Mouse (Mus musculus) liver, postnatal 0 days (tissue): ENCODE data around the gene Ascl1. TPM values are rescaled to one million over a fixed set of nuclear protein-coding genes. Genes with fewer than 3 reads are reported as not detected.

ENCODE experiments used
- ATAC-seq: fragments of 200-750 bp; cut with Nextera tagmentation; 2 replicates; pipeline ENCODE4 v1.8.0; 2017; ENCODE audit warnings: mild to moderate bottlenecking, moderate library complexity
- DNase-seq: peaks from one replicate; pipeline ENCODE4 v3.0.0-alpha.2; 2016
- H3K27ac ChIP-seq: fragments of 300-500 bp; sonication (generic); 2 replicates; pipeline ENCODE4 v1.5.1; 2014; ENCODE audit warnings: antibody characterized with exemption, moderate library complexity, mild to moderate bottlenecking, low read depth
- H3K27me3 ChIP-seq: fragments of 300-500 bp; sonication (generic); 2 replicates; pipeline ENCODE4 v1.6.1; 2014; ENCODE audit warnings: low read length, control low read depth, mixed read lengths; ENCODE audit not compliant: insufficient read depth
- H3K36me3 ChIP-seq: fragments of 300-500 bp; sonication (generic); replicated peaks from 2 replicates; pipeline ENCODE4 v1.6.1; 2014; ENCODE audit warnings: mild to moderate bottlenecking, control low read depth, low read length, moderate library complexity, mixed read lengths; ENCODE audit not compliant: insufficient read depth
- H3K4me1 ChIP-seq: fragments of 300-500 bp; sonication (generic); 2 replicates; pipeline ENCODE4 v1.6.1; 2014; ENCODE audit warnings: antibody characterized with exemption, mild to moderate bottlenecking, control low read depth; ENCODE audit not compliant: insufficient read depth
- H3K4me2 ChIP-seq: fragments of 300-500 bp; sonication (generic); 2 replicates; pipeline ENCODE4 v1.6.1; 2014; ENCODE audit warnings: low read depth, mild to moderate bottlenecking, low read length, moderate library complexity, mixed read lengths
- H3K4me3 ChIP-seq: fragments of 300-500 bp; sonication (generic); 2 replicates; pipeline ENCODE4 v1.5.1; 2014; ENCODE audit warnings: low read depth, low read length
- H3K9ac ChIP-seq: fragments of 300-500 bp; sonication (generic); replicated peaks from 2 replicates; pipeline ENCODE4 v1.6.1; 2014; ENCODE audit warnings: mild to moderate bottlenecking, moderate library complexity
- H3K9me3 ChIP-seq: fragments of 300-500 bp; sonication (generic); 2 replicates; pipeline ENCODE4 v1.6.1; 2016; ENCODE audit warnings: mild to moderate bottlenecking, control low read depth, low read length, mixed read lengths
- CTCF ChIP-seq: sonication (generic); IDR thresholded peaks from 2 replicates; pipeline ENCODE4 v1.5.1; 2016; ENCODE audit warnings: antibody characterized with exemption, low read depth
- EP300 ChIP-seq: IDR thresholded peaks from 2 replicates; pipeline ENCODE4 v1.6.1; 2016; ENCODE audit warnings: antibody characterized with exemption, low read depth, mild to moderate bottlenecking
- WGBS: fragments of 180-500 bp; shearing (Covaris S2); extraction: QIAGEN DNeasy Blood & Tissue Kit; methylation state at CpG from one replicate; pipeline ENCODE4 v1.1.7; 2014; ENCODE audit not compliant: insufficient replicate concordance; 5-methylcytosine and 5-hydroxymethylcytosine counted together
- polyA plus RNA-seq: library from polyadenylated mRNA; unstranded; fragments of >200 nt; fragmentation: Nextera tagmentation; extraction: Ambion mirVana; gene quantifications from 2 replicates; pipeline ENCODE4 v1.2.1, GENCODE M21; 2015

Ascl1 gene
- not detected in 2 replicates for polyA plus RNA-seq

GRCm38 (mm10) chr10:87493576-87493975, at the start of gene Ascl1:
Gene Ascl1, minus strand, starts transcription at chr10:87493660.
- DNase-seq (no peak), ATAC-seq (no peak)
- Histone ChIP-seq H3K36me3 (no peaks in the 10 kb centered on the region), H3K27me3 (peaks cover 79% of the 10 kb centered on the region), H3K27ac (no peak within 1 kb of the TSS), H3K4me2 (peak within 1 kb of the TSS; percentile 74), H3K9ac (no peak within 1 kb of the TSS), H3K4me1 (peaks cover 3% of the 10 kb centered on the region; the same call in 1 of the 2 replicates), H3K9me3 (peaks cover 3% of the 10 kb centered on the region; the same call in 1 of the 2 replicates), H3K4me3 (peak within 1 kb of the TSS; percentile 46)
- no peak for TF ChIP-seq EP300
- no peak for TF ChIP-seq CTCF
- WGBS: 2% methylated on average over 31 of the region's 34 CpGs

DNA sequence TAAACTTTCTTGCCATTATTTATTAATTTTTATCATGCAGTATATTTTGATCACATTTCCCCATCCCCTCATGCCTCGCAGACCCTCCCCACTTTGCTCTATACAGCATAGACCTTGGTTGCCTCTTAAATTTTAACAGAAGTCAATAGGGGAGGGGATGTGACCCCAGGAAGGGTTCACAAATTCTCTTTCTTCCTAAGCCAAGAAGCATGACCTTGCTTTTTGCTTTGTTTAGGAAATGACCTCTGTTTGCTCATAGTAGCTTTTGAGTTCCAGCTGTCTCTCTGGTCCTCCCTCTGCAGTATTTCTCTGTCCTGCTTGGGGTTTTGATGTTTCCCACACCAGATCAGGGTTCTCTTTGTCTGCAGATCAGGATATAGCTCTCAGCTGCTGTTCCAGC, 40.7 kb upstream of the Ascl1 start:
- Histone ChIP-seq H3K27me3 (no peaks in the 10 kb centered on the region), H3K4me1 (0 out of 2 replicates have a peak, but pooled peaks cover 4% of the 10 kb centered on the region), H3K4me3 (no peak overlapping the region), H3K4me2 (no peak overlapping the region), H3K9me3 (no peaks in the 10 kb centered on the region), H3K9ac (no peak overlapping the region), H3K27ac (no peak overlapping the region), H3K36me3 (peaks cover 8% of the 10 kb centered on the region; the same call in 1 of the 2 replicates)
- no peak for DNase-seq
- peak; percentile 50 for ATAC-seq
- 43% methylated on average over 1 of the region's 1 CpGs for WGBS
- TF ChIP-seq EP300 (no peak), CTCF (no peak)

DNA sequence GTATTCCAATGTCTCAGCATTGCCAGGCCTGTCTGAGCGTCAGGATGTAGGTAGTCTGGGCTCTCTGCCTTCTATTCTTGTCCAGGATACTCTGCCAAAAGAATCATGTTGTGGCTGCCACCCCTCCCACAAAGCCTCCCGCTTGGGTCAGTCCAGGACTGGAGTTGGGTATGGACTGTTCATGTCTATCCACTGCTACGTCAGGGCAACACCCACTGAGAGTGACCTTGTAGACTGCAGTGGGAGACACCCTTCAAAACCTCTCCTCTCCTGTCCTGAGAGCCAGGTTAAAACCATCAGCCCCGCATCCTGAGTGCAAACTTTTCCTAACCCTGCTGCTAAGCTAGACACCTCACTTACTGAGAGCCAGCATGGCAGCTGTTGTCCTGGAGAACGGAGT, 28.2 kb upstream of the Ascl1 start, which contains the start of gene Pah:
Pah (plus strand) TSS at position 150 of the 400 bp plus-strand sequence.
- DNase-seq (peak; percentile 59), ATAC-seq (peak; percentile 69)
- H3K4me3 ChIP-seq: peak within 1 kb of the TSS; percentile 46
- no peaks in the 10 kb centered on the region for H3K9me3 ChIP-seq
- peak within 1 kb of the TSS; percentile 57 for H3K9ac ChIP-seq
- TF ChIP-seq EP300 (peak; percentile 30; the same call in 1 of the 2 replicates), CTCF (no peak)
- H3K27me3 ChIP-seq: no peaks in the 10 kb centered on the region
- peak within 1 kb of the TSS; percentile 86 for H3K27ac ChIP-seq
- H3K4me1 ChIP-seq: peaks cover 3% of the 10 kb centered on the region; the same call in 1 of the 2 replicates
- WGBS: 52% methylated on average over 5 of the region's 5 CpGs
- no peaks in the 10 kb centered on the region for H3K36me3 ChIP-seq
- H3K4me2 ChIP-seq: peak within 1 kb of the TSS; percentile 65

- Histone ChIP-seq H3K4me2 (peak overlapping the region; percentile 65), H3K9ac (no peak overlapping the region), H3K9me3 (no peaks in the 10 kb centered on the region), H3K4me1 (peaks cover 3% of the 10 kb centered on the region; the same call in 1 of the 2 replicates), H3K27me3 (no peaks in the 10 kb centered on the region), H3K4me3 (no peak overlapping the region), H3K27ac (peak overlapping the region; percentile 86), H3K36me3 (no peaks in the 10 kb centered on the region)
- ATAC-seq: peak; percentile 65
- DNase-seq: no peak
- TF ChIP-seq EP300: peak; percentile 56; the same call in 1 of the 2 replicates
- TF ChIP-seq CTCF: no peak
- 40% methylated on average over 4 of the region's 4 CpGs for WGBS
These were observed 27.1 kb upstream of the Ascl1 start for GRCm38 (mm10) chr10:87520401-87521116.

DNA sequence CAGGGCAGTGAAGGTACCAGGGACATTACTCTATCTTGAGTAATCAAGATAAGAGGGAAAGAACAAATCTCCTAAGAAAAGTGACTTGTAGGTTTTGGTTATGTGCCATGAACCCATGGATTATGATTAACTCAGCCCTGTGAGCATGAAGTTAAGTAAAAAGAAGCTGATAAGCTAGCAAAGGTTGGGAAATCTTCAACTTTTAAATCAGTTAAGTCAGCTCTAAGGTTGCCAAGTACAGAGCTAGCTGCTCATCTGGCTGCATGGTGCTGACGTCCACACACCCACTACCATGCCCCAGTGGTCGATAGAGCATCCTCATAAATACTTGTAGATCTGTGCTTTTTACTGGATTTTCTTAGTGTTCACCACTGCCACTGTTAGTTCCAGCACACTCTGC, 25.1 kb upstream of the Ascl1 start:
- peaks cover 3% of the 10 kb centered on the region; the same call in 1 of the 2 replicates for H3K4me1 ChIP-seq
- no peaks in the 10 kb centered on the region for H3K36me3 ChIP-seq
- no peak overlapping the region for H3K4me3 ChIP-seq
- no peaks in the 10 kb centered on the region for H3K9me3 ChIP-seq
- DNase-seq (no peak), ATAC-seq (peak; percentile 67)
- no peak overlapping the region for H3K4me2 ChIP-seq
- WGBS: 57% methylated on average over 2 of the region's 2 CpGs
- peak overlapping the region; percentile 84 for H3K27ac ChIP-seq
- H3K27me3 ChIP-seq: no peaks in the 10 kb centered on the region
- H3K9ac ChIP-seq: no peak overlapping the region
- no peak; the same call in 1 of the 2 replicates for TF ChIP-seq EP300
- TF ChIP-seq CTCF: no peak

- ATAC-seq: peak; percentile 76
- TF ChIP-seq EP300: no peak
- TF ChIP-seq CTCF: peak; percentile 71
- H3K4me1 ChIP-seq: no peaks in the 10 kb centered on the region
- H3K4me3 ChIP-seq: no peak overlapping the region
- no peak overlapping the region for H3K27ac ChIP-seq
- no peak overlapping the region for H3K4me2 ChIP-seq
- H3K9ac ChIP-seq: no peak overlapping the region
- H3K9me3 ChIP-seq: no peaks in the 10 kb centered on the region
- no peaks in the 10 kb centered on the region for H3K27me3 ChIP-seq
- peak; percentile 52 for DNase-seq
- no peaks in the 10 kb centered on the region for H3K36me3 ChIP-seq
These were observed 19.6 kb upstream of the Ascl1 start for GRCm38 (mm10) chr10:87513052-87513451.
